Mouse (Mus musculus) ovary, adult 2 months (tissue): ENCODE results near the gene Epdr1. TPM values are rescaled to one million over a fixed set of nuclear protein-coding genes. Genes with fewer than 3 reads are reported as not detected.

Source experiments
- polyA plus RNA-seq: library from polyadenylated mRNA; depleted of rRNA; stranded (reverse); fragments of >200 nt; gene quantifications from 2 replicates; pipeline ENCODE4 v1.2.3, GENCODE M21; 2012; rRNA removed

The Epdr1 gene
- 155 and 204 TPM in 2 replicates for polyA plus RNA-seq

DNA sequence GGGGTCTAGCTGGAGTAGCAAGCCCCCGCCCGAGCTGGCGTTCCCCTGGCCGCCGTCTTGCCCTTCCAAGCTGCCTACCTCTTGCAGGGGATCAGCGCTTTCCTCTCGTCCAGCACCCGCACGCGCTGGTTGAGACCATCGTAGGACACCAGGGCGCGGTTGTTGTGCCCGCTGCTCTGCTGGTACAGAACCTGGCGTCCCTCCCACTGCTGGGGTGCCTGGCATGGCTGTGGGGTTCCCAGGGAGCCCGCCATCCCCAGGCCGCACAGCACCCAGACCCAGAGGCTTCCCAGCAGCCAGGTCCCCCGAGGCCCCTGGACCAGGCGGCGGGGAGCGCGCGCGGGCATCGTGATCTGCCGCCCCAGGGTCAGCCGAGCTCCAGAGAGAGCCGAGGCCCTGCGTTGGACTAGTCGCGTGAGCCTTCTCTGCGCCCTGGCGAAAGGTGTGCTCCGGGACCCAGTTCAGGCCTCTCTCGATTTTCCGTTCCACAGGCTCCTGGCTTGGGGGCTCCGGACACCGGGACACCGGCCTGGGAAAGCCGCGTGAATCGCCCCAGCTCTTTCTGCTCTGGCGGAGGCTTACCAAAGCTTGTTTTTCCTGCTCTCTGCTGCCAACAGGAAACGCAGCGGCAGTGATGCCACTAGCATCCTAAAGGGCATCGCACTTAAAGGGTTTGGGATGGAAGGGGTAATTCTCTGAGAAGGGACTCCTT lies at the start of gene Epdr1:
Epdr1 (minus strand) TSS at position 712 of the 712 bp plus-strand sequence.

DNA sequence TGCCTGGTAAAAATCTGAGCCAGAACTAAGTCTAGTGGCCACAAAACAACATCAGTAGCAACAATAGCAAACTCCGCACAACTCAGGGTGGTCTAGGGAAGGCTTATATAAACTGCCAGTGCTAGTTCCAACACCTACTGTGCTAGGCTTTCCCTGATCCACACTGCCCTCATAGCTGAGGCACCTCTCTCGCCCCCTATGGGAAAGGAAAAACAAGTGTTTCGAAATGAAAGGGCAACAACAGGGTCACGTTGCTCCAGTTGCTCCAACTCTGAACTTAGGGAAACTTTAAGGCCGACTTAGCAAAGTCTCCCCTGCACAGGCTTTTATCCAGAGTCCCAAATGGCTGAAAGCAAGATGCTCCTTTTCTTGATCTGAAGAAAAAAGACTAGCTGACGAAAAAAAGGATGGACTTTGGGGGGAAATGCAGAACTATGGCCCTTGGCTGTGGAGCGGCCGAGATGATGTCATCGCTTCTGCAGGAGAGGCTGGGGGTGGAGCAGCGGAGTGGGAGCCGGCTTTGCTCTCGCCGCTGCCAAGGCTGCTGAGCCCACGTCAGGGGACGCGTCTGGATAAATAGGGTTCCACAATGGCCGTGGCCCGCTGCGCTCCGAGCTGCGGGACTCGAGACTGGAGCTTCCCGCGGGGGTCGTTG lies 3.0 kb upstream of the Epdr1 start, which contains the start of gene Sfrp4:
Sfrp4 (plus strand) TSS at position 532 of the 655 bp plus-strand sequence.

Other genes with a start within 250 kb of the Epdr1 start
- 16.0 and 16.4 TPM in 2 replicates for gene Stard3nl, start 224.1 kb downstream of the Epdr1 start, polyA plus RNA-seq
- gene Sfrp4, start 3.2 kb upstream of the Epdr1 start, polyA plus RNA-seq: 786 and 1,058 TPM in 2 replicates
- not detected in 2 replicates for gene Nme8, start 77.9 kb upstream of the Epdr1 start, polyA plus RNA-seq
- 0.31 and 0.62 TPM in 2 replicates for gene Gpr141, start 204.3 kb upstream of the Epdr1 start, polyA plus RNA-seq